Mouse (Mus musculus): ENCODE results near the gene Pnkp. TPM values are rescaled to one million over a fixed set of nuclear protein-coding genes. Genes with fewer than 3 reads are reported as not detected.
A peak's percentile ranks its signal among the peaks of the same experiment; 100 is the strongest.

The Pnkp gene
- total RNA-seq, 2 experiments from 2014 or later = 36.0 to 58.2 TPM

GRCm38 (mm10) chr7:44824872-44825271, 32.1 kb upstream of the Pnkp start:
- ATAC-seq (replicated peaks; ENCODE audit: low FRiP score, poor library complexity, severe bottlenecking) = peak; percentile 68

- ATAC-seq (replicated peaks; ENCODE audit: low FRiP score, poor library complexity, severe bottlenecking) = no peak
Measured at GRCm38 (mm10) chr7:44826771-44827170, 30.2 kb upstream of the Pnkp start.

- ATAC-seq (replicated peaks; ENCODE audit: low FRiP score, poor library complexity, severe bottlenecking) = no peak
Measured at GRCm38 (mm10) chr7:44828706-44829105, 28.2 kb upstream of the Pnkp start.

- no peak for ATAC-seq (replicated peaks; ENCODE audit: low FRiP score, poor library complexity, severe bottlenecking)
Measured at GRCm38 (mm10) chr7:44832763-44833162, 24.2 kb upstream of the Pnkp start.

DNA sequence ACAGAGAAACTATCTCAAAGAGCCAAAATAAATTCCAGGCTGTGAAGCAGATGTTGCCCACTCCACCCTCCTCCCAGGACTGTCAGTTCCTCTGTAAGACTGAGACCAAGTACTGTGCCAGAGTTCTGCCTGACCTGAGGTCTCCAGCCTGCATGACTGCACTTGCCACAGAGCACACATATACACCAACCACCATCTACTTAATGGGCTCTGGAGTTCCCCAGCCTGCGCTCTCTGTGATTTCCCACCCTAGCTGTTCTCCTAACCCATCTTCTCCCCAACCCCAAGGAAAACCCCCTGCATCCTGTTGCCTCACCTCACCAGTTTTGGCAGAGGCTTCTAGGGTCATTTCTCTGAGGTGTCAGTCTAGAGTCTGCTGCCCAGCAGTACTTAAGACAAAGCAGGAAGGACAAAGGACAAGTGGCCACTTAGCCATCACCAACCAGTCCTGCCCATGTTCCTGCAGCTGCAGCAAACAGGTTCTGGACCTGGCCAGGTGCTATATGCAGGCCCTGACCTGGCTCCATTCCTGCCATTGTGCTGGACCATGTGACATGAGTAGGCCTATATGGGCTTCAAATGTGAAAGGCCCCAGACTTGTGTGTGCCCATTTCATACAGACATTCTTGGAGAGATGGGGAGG, 21.4 kb upstream of the Pnkp start:
- ATAC-seq (replicated peaks; ENCODE audit: low FRiP score, poor library complexity, severe bottlenecking) = no peak

DNA sequence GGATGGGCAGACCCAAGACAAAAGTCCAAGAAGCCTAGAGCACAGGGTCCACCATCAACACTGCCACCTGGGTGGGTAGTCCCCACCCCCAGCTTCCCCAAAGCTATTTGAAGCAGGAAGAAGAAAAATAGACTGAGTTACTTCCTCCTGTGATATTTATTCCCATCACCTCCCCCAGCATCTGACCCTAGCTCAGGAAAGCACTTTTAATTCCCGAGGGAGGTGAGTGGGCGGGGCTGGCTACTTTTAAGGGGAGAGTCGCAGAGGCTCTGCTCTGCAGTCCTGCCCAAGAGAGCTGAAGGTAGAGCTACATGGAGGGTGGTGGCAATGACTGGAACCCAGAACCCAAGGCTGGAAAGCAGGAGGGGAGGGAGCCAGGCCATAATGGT, 20.9 kb upstream of the Pnkp start:
- ATAC-seq (replicated peaks; ENCODE audit: low FRiP score, poor library complexity, severe bottlenecking) = no peak

- no peak for ATAC-seq (replicated peaks; ENCODE audit: low FRiP score, poor library complexity, severe bottlenecking)
Measured at GRCm38 (mm10) chr7:44836423-44837053, 20.4 kb upstream of the Pnkp start.

GRCm38 (mm10) chr7:44838073-44838472, 18.9 kb upstream of the Pnkp start:
- ATAC-seq (replicated peaks; ENCODE audit: low FRiP score, poor library complexity, severe bottlenecking) = no peak

DNA sequence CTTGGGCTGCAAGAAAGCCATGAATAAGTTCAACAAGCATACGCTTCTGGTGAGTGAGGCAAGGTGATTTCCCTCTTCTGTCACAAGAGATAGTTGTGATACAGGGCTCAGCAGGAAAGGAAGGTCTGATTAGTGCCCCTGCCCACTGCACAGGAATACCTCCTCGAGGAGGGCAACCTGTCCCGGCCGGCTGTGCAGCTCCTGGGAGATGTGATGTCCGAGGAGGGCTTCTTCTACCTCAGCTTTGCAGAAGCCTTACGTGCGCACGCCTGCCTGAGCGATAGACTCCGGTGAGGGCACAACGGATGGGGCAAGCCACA, 17.8 kb upstream of the Pnkp start:
- ATAC-seq (replicated peaks; ENCODE audit: low FRiP score, poor library complexity, severe bottlenecking) = no peak

GRCm38 (mm10) chr7:44839491-44840191, 17.3 kb upstream of the Pnkp start:
- ATAC-seq (replicated peaks; ENCODE audit: low FRiP score, poor library complexity, severe bottlenecking) = no peak

- ATAC-seq (replicated peaks; ENCODE audit: low FRiP score, poor library complexity, severe bottlenecking) = no peak
Measured at GRCm38 (mm10) chr7:44840426-44840825, 16.5 kb upstream of the Pnkp start.

- ATAC-seq (replicated peaks; ENCODE audit: low FRiP score, poor library complexity, severe bottlenecking) = no peak
Measured at GRCm38 (mm10) chr7:44841825-44842463, 15.0 kb upstream of the Pnkp start.

DNA sequence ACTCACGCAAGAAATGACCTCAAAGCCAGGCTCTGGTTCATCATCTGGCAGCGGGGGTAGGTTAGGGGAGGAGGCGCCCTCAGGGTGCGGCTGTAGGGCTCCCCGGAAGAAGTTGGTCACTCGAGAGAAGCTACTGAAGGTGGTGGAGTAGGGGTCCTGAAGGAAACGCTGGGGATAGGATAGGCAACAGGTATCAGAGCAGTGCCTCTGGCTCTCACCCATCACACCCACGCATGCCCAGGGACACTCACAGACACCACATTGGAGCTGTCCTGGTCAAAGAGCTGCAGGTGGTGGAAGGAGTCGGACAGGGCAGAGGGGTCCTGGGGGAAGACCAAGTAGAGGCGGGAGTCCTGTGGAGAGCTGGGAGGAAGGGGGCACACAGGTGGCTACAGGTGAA, 11.9 kb upstream of the Pnkp start:
- ATAC-seq (replicated peaks; ENCODE audit: low FRiP score, poor library complexity, severe bottlenecking) = no peak

- no peak for ATAC-seq (replicated peaks; ENCODE audit: low FRiP score, poor library complexity, severe bottlenecking)
Measured at GRCm38 (mm10) chr7:44846804-44847203, 10.1 kb upstream of the Pnkp start.

DNA sequence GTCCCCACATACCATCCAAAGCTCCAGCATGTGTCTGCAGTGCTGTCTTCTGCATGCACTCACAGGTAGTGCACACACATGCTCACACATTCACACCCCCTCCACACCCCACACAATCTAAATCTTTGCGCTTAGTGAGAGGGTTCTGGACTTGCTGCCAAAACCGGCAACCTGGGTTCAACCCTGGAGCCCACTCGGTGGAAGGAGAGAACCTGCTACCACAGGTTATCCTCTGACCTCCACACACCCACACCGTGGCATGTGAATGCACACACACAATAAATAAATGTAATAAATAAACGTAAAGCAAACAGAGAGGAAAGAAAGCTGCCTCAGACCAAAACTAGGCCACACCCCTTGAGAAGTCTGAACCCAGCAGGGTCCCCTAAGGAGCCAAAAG, 9.2 kb upstream of the Pnkp start:
- ATAC-seq (replicated peaks; ENCODE audit: low FRiP score, poor library complexity, severe bottlenecking) = no peak

- ATAC-seq (replicated peaks; ENCODE audit: low FRiP score, poor library complexity, severe bottlenecking) = peak; percentile 78
Measured at GRCm38 (mm10) chr7:44848561-44849415, 8.2 kb upstream of the Pnkp start, which contains the start of the genes Akt1s1 and Tbc1d17. Gene Akt1s1, plus strand, starts transcription at chr7:44848991. Gene Tbc1d17, minus strand, starts transcription at chr7:44849079.

DNA sequence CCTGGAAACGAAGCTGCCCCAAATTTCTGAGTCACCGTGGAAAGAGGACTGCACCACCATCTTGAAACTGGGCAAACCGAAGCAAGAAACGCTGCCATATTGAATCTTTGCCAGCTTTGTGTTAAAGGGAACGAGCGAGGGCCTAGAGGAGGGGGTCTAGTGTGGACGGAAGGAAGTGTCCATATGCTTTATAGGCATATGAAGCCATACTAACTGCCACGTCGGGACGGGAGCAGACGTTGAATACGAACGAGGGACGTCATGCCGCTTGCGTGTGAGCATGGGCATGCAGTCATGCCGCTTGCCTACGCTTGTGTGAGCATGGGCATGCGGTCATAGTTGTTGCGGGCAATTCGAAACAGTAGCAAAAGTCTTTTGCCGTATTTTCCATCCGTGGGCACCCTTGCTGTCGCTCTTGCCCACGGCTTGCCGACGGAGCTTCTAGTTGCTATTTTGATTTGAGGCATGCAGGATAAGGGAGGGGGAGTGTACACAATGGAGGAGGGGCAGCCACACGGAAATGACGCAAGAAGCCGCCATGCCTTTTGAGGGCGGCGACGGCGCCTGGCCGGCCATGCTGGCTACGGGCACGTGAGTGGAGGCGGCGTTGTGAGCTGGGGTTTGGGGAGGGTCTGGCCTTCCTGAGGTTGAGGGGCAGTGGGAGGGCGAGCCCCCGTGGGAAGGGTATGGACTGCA, 7.4 kb upstream of the Pnkp start:
- ATAC-seq (replicated peaks; ENCODE audit: low FRiP score, poor library complexity, severe bottlenecking) = peak; percentile 55

DNA sequence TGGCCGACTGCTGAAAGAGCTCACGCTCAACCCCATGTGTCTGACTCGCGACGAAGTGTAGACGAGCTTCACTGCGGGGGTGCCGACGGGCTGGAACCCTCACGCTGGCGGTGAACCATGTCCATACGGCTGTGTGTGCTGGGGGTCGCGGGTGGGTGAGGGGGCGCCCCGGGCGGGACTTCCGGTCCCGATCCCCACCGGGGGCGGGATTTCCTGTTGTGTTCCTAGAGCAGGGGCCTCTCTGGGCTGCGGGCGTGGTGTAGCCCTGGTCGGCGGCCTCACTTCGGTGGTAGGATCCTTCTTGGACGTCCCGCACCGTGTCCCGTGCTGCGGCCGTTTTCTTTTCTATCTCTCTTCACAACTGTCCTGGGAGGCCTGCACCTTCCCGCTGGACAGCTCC, 6.8 kb upstream of the Pnkp start:
- ATAC-seq (replicated peaks; ENCODE audit: low FRiP score, poor library complexity, severe bottlenecking) = no peak

Data from erythroid progenitor cell, adult 5-6 weeks (primary cell).